Comparison of ENCODE assay signal across 8 mouse cellular contexts in genomic region chr19:53052031-53052670, GRCm38 (mm10). TPM values are rescaled to one million over a fixed set of nuclear protein-coding genes. Genes with fewer than 3 reads are reported as not detected.
A peak's percentile ranks its signal among the peaks of the same experiment; 100 is the strongest.
DNase-seq lines count a peak whose midpoint lies in the region; TF ChIP-seq lines count a peak whose summit lies in the region.

No protein-coding gene starts in this region.

- 52% methylated on average over 19 of the region's 19 CpGs for WGBS in cerebellum, adult 2 months
- WGBS in olfactory bulb, adult 2 months, result 24% methylated on average over 19 of the region's 19 CpGs

- no peaks in the 10 kb centered on the region for H3K27me3 ChIP-seq in cerebellum, adult 2 months (ENCODE audit: control insufficient read depth, insufficient read depth, low read length)

- H3K4me3 ChIP-seq in cerebellum, adult 2 months (replicated peaks; ENCODE audit: insufficient read depth, low read depth, low read length), result no peak overlapping the region
- peak overlapping the region; percentile 7; the same call in 1 of the 2 replicates for H3K4me3 ChIP-seq in olfactory bulb, adult 2 months (ENCODE audit: insufficient read depth, low read depth, low read length)

- no peaks in the 10 kb centered on the region for H3K4me1 ChIP-seq in cerebellum, adult 2 months (ENCODE audit: control insufficient read depth, insufficient read depth, low read length)
- H3K4me1 ChIP-seq in olfactory bulb, adult 2 months (ENCODE audit: control insufficient read depth, insufficient read depth, low read length), result peaks cover 13% of the 10 kb centered on the region

- H3K27ac ChIP-seq in cerebellum, adult 2 months (ENCODE audit: insufficient read depth, low read length), result no peak overlapping the region
- H3K27ac ChIP-seq in olfactory bulb, adult 2 months (ENCODE audit: insufficient read depth, low read depth, low read length), result no peak overlapping the region

- no peak for TF ChIP-seq POLR2A in cerebellum, adult 2 months (IDR thresholded peaks at IDR 0.05; ENCODE audit: borderline replicate concordance, insufficient read depth, low read length)
- TF ChIP-seq POLR2A in olfactory bulb, adult 2 months (IDR thresholded peaks at IDR 0.05; ENCODE audit: insufficient read depth, low read depth, low read length), result no peak

- no peak for TF ChIP-seq CTCF in cerebellum, adult 2 months (IDR thresholded peaks at IDR 0.05; ENCODE audit: borderline replicate concordance, insufficient read depth, low read depth, low read length)
- no peak for TF ChIP-seq CTCF in olfactory bulb, adult 2 months (IDR thresholded peaks at IDR 0.05; ENCODE audit: insufficient read depth, low read depth, low read length)

- DNase-seq in cerebellum, adult 2 months, result peak; percentile 32 to 38
- no peak for DNase-seq in cerebellum, adult 8-10 months
- DNase-seq in thymus, postnatal 14 days, result peak; percentile 43
- no peak for DNase-seq in thymus, postnatal 0 days (ENCODE audit: low spot score)
- DNase-seq in kidney, postnatal 4 days, result peak; percentile 67 to 78
- no peak for DNase-seq in gastrocnemius, postnatal 4 days (ENCODE audit: low spot score in 2 of 2)
- DNase-seq in layer of hippocampus, postnatal 10 days (ENCODE audit: low spot score in 2 of 2), result no peak

RNA-seq across cellular contexts. Expression of gene Xpnpep1, which starts 12.1 kb away (rescaled TPM):
- 58.8 and 60.5 TPM in 2 replicates for polyA plus RNA-seq in cerebellum, adult 2 months (2012; rRNA removed)
- 79.6 and 81.6 TPM in 2 replicates for polyA plus RNA-seq in thymus, postnatal 0 days (2015; fragmentation: Nextera tagmentation; extraction: Ambion mirVana)
- polyA plus RNA-seq in olfactory bulb, adult 2 months (2012; ENCODE audit: insufficient read depth, insufficient read length, low replicate concordance, missing spikeins), result not detected in 2 replicates
- 10 to 100 TPM; 85.3 to 91.8 TPM for total RNA-seq in gastrocnemius, postnatal 4 days (2021)
- total RNA-seq in layer of hippocampus, postnatal 10 days (2021), result 100 to 1,000 TPM; 127 to 128 TPM

Comparison
In these comparisons a context has a peak if more than half of its experiments do, and no peak if none do; other contexts are left out.
1. DNase-seq: peak in cerebellum, adult 2 months (2 of 2), thymus, postnatal 14 days (single experiment) and kidney, postnatal 4 days (2 of 2); none in cerebellum, adult 8-10 months (single experiment), thymus, postnatal 0 days (single experiment), gastrocnemius, postnatal 4 days (0 of 2) and layer of hippocampus, postnatal 10 days (0 of 2).